ENCODE assay signal across 8 mouse cellular contexts in the genomic region with DNA sequence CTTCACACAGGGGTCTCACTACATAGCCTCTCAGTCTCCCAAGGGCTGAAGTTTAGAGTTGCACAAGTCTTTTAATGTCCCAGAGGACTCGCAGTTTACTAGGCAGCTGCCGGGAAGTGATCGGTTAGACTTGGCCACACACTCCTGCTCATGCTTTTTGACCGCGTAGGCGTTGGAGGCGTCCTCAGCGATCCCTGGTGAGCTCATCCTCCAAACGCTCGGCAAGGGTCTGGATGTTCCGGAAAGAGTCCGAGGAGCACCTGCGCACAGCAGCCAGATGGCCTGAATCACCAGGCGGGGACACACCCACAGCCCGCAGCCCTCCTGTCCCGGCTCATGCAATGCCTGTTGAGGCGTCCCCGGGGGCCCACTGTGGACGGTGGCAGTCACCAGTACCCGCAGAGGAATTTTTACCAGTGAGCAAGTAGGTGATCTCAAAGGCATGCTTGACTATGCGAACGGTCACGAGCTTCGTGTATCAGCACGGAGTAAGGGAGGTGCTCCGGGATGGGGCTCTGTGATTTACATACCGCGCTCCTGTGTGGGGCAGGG. TPM values are rescaled to one million over a fixed set of nuclear protein-coding genes. Genes with fewer than 3 reads are reported as not detected.
DNase-seq lines count a peak whose midpoint lies in the region; ATAC-seq and TF ChIP-seq lines count a peak whose summit lies in the region.

No protein-coding gene starts in this region.

- no peak for TF ChIP-seq CTCF in cerebellum, adult 2 months (IDR thresholded peaks at IDR 0.05; ENCODE audit: borderline replicate concordance, insufficient read depth, low read depth, low read length)

- TF ChIP-seq POLR2A in cerebellum, adult 2 months (IDR thresholded peaks at IDR 0.05; ENCODE audit: borderline replicate concordance, insufficient read depth, low read length): no peak

- H3K27me3 ChIP-seq in cerebellum, adult 2 months (ENCODE audit: control insufficient read depth, insufficient read depth, low read length): no peaks in the 10 kb centered on the region
- no peaks in the 10 kb centered on the region for H3K27me3 ChIP-seq in liver, embryonic 16.5 days (ENCODE audit: control insufficient read depth, insufficient read depth, low read depth, low read length)
- no peaks in the 10 kb centered on the region for H3K27me3 ChIP-seq in neural tube, embryonic 12.5 days (replicated peaks)

- no peaks in the 10 kb centered on the region for H3K36me3 ChIP-seq in liver, embryonic 16.5 days (ENCODE audit: control insufficient read depth, insufficient read depth)
- H3K36me3 ChIP-seq in neural tube, embryonic 12.5 days: no peaks in the 10 kb centered on the region

- H3K4me1 ChIP-seq in cerebellum, adult 2 months (ENCODE audit: control insufficient read depth, insufficient read depth, low read length): peaks cover 8% of the 10 kb centered on the region; the same call in 1 of the 2 replicates
- H3K4me1 ChIP-seq in liver, embryonic 16.5 days (ENCODE audit: control insufficient read depth, low read depth, low read length): peaks cover 28% of the 10 kb centered on the region
- peaks cover 16% of the 10 kb centered on the region for H3K4me1 ChIP-seq in neural tube, embryonic 12.5 days

- 4% methylated on average over 28 of the region's 28 CpGs for WGBS in cerebellum, adult 2 months
- 5% methylated on average over 28 of the region's 28 CpGs for WGBS in liver, embryonic 16.5 days (ENCODE audit: insufficient replicate concordance)
- WGBS in neural tube, embryonic 12.5 days: 5% methylated on average over 28 of the region's 28 CpGs

- H3K27ac ChIP-seq in cerebellum, adult 2 months (ENCODE audit: insufficient read depth, low read length): no peak overlapping the region; the same call in 1 of the 2 replicates
- 0 out of 2 replicates have a peak overlapping the region, but pooled peaks have one; percentile 17 for H3K27ac ChIP-seq in liver, embryonic 16.5 days (ENCODE audit: low read length)
- no peak overlapping the region for H3K27ac ChIP-seq in neural tube, embryonic 12.5 days

- peak; percentile 68 to 70 for DNase-seq in cerebellum, adult 2 months
- no peak for DNase-seq in cerebellum, adult 11 months
- DNase-seq in cerebellum, adult 9-10 months: peak; percentile 72
- DNase-seq in gastrocnemius, postnatal 14 days: peak; percentile 79
- peak; percentile 70 for DNase-seq in induced T-regulatory cell, adult 2 months (ENCODE audit: low read depth)
- peak; percentile 59 for DNase-seq in yolk sac, embryonic 10.5 days (ENCODE audit: low spot score)

- no peak for ATAC-seq in liver, embryonic 16.5 days (ENCODE audit: low read depth)
- ATAC-seq in neural tube, embryonic 12.5 days (ENCODE audit: low FRiP score, low read depth): no peak

- intact Hi-C loops in gastrocnemius, postnatal 14 days (cut with DNase I; ENCODE audit: low total_unique reads): no loop called here

- H3K9ac ChIP-seq in liver, embryonic 16.5 days (ENCODE audit: low read depth, low read length): peak overlapping the region; percentile 30
- peak overlapping the region; percentile 40; the same call in 1 of the 2 replicates for H3K9ac ChIP-seq in neural tube, embryonic 12.5 days

- H3K4me3 ChIP-seq in cerebellum, adult 2 months (replicated peaks; ENCODE audit: insufficient read depth, low read depth, low read length): peak overlapping the region; percentile 20
- peak overlapping the region; percentile 22 for H3K4me3 ChIP-seq in liver, embryonic 16.5 days (ENCODE audit: low read depth, low read length)
- H3K4me3 ChIP-seq in neural tube, embryonic 12.5 days: no peak overlapping the region

- no peaks in the 10 kb centered on the region for H3K9me3 ChIP-seq in liver, embryonic 16.5 days (replicated peaks; ENCODE audit: control insufficient read depth, low read length)
- H3K9me3 ChIP-seq in neural tube, embryonic 12.5 days: no peaks in the 10 kb centered on the region

- peak overlapping the region; percentile 88 for H3K4me2 ChIP-seq in liver, embryonic 16.5 days (ENCODE audit: low read depth, low read length)
- peak overlapping the region; percentile 67 for H3K4me2 ChIP-seq in neural tube, embryonic 12.5 days (replicated peaks)

RNA-seq across cellular contexts. Expression of gene Sirt4, which starts 7.3 kb away (rescaled TPM):
- 114 and 122 TPM in 2 replicates for polyA plus RNA-seq in cerebellum, adult 2 months (2012; rRNA removed)
- 10 to 100 TPM; 10.3 to 16.6 TPM for total RNA-seq in gastrocnemius, postnatal 14 days (2021)
- 4.6 and 6.5 TPM in 2 replicates for polyA plus RNA-seq in liver, embryonic 16.5 days (2015; fragmentation: Nextera tagmentation; extraction: Ambion mirVana)
- polyA plus RNA-seq in neural tube, embryonic 12.5 days (2016; fragmentation: Nextera tagmentation; extraction: Ambion mirVana): 23.8 and 24.9 TPM in 2 replicates

RNA-seq across cellular contexts. Expression of gene Pxn, which starts 14.6 kb away (rescaled TPM):
- 194 and 240 TPM in 2 replicates for polyA plus RNA-seq in cerebellum, adult 2 months (2012; rRNA removed)
- 10 to 100 TPM; 80.6 to 83.4 TPM for total RNA-seq in gastrocnemius, postnatal 14 days (2021)
- 17.2 and 19.1 TPM in 2 replicates for polyA plus RNA-seq in liver, embryonic 16.5 days (2015; fragmentation: Nextera tagmentation; extraction: Ambion mirVana)
- polyA plus RNA-seq in neural tube, embryonic 12.5 days (2016; fragmentation: Nextera tagmentation; extraction: Ambion mirVana): 29.4 and 33.5 TPM in 2 replicates

RNA-seq across cellular contexts. Expression of gene Pla2g1b, which starts 25.8 kb away (rescaled TPM):
- polyA plus RNA-seq in cerebellum, adult 2 months (2012; rRNA removed): not detected in 2 replicates
- not detected for total RNA-seq in gastrocnemius, postnatal 14 days (2021)
- not detected in 2 replicates for polyA plus RNA-seq in liver, embryonic 16.5 days (2015; fragmentation: Nextera tagmentation; extraction: Ambion mirVana)
- polyA plus RNA-seq in neural tube, embryonic 12.5 days (2016; fragmentation: Nextera tagmentation; extraction: Ambion mirVana): not detected in 2 replicates
